Mouse (Mus musculus) urinary bladder, adult 18-20 months (tissue): ENCODE measurements around the gene Dcst1.

ENCODE experiments used
- DNase-seq, 2 experiments: peaks; one replicate each; pipeline ENCODE4 v3.0.0; 2022; ENCODE audit warnings: low spot score in 2 of 2, mixed read lengths in 2 of 2

Gene Dcst1

DNA sequence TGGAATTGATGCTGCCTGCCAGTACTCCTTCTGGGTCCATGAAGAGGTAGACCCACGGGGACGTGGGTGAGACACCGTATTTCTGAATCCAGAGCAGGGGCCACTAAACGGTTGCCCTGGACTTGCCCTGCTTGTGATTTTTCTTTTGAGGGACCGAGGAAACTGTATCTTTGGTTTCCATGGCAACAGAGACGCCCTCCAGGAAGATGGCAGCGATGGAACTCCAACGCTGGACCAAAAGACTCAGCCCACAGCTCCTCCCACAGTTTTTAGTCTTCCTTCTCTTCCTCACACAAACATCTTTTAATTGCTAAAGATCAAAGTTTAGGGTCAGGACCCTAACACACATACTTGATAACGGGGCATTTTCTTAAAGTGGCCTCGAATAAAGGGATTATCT lies 33.0 kb downstream of the Dcst1 start:
- DNase-seq: no peak

DNA sequence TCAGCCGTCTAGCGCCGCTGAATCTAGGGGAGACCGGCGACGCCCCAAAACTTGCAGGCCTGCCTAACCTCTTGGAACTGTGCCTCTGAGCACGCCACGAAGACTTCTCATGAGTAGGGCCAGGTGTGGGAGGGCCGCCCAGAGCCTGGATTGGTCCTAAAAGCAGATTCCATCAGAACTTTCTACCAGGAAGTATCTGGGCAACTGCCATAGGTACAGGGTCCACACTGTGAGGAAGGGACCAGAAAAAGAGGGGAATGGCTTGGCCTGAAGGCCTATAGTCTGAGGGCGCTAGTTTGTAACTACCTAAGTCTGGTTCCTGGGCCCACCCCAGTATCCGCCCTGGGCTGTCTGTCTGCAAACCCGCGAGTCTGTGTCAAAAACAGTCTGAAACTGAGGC lies 33.5 kb downstream of the Dcst1 start:
- no peak for DNase-seq

DNA sequence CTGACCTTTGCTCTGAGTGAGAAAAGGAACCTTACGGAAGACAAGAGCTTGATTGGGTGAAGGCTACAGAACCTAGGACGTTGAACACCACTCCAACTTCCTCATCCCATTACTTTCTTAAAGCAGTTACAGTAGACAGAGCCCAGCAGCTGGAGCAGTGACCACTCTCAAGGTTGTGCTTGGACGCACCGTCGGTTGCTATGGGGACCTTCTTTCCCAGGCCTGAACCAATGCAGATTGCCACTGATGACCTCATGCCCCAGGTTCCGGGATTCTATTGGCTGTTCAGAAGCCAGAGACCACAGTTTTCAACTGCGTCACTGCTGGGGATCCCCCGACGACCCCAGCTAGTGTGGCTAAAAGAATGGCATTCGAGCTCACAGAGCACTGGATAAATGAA lies 34.1 kb downstream of the Dcst1 start:
- no peak for DNase-seq

DNA sequence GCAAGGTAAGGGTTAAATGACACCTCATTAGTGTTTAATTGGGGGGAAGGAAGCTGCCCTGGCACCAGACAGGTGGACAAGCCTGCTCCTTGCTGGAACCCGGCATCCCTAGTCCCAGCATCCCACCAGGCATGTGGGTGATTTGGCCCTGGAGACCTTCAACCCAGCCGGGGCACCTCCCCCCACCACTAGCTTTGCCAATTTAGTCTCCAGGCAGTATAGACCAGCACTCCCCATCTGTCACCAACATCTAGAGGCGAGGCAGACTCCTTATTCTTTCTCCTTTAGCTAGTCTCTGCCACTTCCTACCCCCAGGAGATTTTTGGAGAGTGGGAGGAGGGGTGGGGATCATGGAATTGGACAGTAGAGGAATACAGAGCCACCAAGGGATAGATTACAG lies 34.7 kb downstream of the Dcst1 start:
- no peak for DNase-seq

DNA sequence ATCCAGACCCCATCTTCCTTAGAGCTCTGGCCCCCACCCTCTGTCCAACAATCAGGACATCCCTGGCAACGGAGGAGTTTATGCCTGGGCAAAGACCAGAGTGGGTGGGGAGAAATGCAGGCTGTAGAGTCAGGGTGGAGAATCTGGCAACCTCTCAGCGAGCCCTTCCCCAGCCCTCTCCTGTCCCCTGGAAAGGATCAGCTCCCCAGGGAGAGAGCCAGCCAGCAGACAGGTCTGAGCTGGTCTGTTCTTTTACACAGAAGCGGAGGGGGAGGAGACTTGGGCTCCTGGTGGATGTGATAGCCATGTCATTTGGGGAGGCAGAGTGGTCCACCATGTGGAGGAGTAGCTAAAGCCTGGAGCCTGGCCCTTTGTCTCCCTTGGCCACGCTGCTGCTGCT lies 36.4 kb downstream of the Dcst1 start:
- DNase-seq: no peak

DNA sequence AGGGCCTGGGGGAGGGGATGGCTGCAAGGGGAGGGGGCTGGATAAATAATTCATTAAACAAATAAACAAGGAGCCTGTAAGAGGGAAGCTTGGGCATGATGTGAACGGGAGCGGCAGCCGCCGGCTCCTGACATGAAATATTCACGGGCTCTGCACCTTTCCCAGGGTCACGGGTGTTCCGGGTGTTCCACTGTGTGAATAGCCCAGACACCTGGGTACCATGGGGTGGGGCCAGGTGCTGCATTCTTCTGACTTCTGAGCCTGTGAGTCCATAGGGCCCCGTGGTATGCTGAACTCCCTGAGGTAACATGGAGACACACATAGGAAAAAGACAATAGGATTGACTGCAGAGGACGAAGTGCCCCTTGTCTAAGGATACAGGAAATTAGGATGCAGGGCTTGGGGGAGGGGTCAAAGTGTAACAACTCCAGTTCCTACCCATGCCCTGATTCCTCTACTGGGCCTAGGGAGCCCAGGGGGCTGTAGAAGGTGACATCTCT lies 37.6 kb downstream of the Dcst1 start:
- DNase-seq: no peak

DNA sequence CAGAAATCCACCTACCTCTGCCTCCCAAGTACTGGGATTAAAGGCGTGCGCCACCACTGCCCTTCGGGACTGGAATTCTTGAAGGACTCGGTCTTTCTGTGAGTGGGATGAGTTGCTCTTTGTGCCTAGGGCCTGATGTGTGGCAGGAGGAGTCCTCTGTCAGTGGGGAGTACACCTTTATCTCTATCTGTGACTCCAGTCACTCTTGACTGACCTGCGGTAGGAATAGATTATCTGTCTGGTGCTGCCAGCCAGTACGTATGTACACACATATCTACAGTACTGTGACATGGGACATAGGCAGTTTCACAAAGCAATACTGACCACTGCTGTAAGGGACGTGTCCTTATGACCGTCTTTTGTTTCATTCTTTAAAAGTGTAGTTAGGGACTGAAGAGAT lies 39.2 kb downstream of the Dcst1 start:
- DNase-seq: no peak

DNA sequence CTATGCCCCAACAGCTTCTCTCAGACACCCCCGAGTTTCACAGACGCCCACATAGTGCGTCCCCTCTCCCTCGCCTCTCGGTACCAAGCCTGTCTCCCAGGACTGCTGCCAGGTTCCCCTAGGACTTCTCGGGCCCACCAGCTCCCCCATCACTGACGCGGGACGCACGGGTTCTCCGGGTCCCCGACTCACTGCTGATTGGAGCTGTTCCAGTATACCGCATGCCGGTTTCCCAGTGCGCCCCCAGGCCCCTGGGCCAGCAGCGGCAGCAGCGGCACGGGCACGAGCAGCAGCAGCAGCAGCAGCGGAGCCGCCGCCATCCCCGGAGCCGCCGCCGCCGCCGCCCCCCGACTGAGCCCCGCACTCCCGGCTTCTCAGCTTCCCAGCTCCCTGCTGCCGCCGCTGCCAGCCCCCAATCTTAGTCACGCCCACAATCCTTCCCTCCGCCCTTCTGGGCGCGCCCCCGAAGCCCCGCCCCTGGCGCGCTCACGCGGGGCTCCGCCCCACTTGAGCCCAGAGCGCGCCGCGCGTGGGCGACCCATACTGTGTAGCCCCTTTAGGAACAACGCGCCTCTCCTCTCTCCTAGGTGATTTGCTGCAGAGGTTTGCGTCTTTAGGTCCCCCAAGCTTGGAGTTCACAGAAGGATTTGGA lies 42.4 kb downstream of the Dcst1 start, which contains the start of gene Efna3:
Efna3 (minus strand) TSS at position 452 of the 652 bp plus-strand sequence.
- peak; percentile 54 to 80 for DNase-seq

DNA sequence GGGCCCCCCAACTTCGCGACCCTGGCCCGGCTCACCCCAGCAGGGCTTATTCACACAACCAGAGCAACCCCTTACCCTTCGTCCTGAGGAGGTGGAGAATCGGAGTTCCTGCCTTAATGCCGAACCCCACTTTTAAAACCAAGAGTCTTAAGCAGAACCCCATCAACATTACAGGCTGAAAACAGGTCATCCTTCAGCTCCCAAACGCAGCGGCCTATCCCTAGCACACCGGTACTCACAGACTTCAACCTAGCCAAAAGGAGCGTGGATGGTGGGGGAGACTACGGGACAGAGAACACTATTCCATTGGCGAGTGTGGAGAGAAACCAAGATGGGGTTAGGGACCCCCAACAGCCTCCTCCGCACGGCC lies 42.9 kb downstream of the Dcst1 start:
- DNase-seq: no peak

DNA sequence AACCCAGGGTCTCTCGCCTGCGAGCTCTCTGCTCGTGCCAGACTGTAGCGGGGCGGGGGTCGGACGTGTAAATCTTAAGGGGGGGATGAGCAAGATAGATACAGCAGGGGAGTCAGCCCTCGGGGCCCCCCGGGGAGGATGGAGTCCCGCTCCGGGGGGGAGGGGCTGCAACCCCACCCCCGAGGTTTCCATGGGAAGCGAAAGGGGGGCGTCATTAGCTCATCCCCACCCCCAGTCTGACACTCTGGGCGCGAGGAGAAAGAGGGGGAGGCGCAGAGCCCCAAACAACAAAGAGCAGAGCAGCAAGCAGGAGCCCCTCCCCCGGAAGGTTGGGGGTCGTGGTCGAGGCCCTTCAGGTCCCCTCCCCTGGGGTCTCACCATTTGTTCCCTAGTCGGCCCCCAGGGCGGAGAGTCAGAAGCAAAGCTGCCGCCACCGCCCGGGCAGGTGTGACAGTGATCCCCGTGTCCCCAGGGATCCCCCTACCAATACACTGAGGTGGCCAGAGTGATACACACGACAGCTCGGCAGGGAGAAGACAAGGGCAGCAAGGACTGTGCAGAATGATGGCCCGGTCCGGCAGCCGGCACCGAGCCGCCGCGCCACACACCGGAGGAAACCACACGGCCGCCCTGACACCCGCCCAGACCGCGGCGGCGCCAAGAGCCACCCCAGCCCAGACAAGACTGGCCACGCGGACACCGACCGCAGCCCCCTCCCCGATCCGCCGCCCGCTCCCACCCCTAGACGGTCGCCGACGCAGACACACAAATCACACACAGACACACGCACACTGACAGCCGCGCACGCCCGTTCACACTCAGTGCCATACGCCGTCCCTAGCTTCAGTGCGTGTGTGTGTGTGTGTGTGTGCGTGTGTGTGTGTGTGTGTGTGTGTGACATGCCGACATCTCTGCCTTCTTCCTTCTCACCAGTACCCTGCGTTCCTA lies 43.6 kb downstream of the Dcst1 start:
- no peak for DNase-seq

DNA sequence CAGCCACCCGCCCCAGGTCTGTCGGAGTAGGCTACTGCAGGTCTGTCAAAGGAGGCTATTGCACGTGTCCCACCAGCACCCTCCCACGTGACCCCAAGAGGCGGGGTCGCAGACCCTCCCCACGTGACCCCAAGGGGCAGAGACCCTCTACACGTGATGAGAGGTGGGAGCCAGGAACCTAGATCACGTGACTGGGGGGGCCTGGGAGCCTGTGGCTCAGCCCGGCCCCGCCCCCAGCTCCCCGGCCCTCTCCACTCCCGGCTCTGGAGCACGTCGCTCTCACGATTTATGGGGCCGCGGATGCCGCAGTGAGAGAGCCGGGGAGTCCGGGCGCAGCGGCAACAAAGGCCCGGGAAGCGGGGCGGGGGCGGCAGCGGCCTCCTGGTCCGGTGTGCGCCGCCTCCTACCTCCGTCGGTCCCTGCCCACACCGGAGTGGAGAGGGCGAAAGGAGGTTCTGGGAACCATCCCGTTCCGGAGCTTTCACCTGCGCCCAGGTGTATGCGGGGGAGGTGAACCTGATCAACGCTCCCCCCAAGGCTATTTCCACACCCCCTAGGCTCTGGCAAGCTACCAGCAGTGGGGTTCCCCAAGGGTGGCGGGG lies 44.4 kb downstream of the Dcst1 start:
- no peak for DNase-seq

DNA sequence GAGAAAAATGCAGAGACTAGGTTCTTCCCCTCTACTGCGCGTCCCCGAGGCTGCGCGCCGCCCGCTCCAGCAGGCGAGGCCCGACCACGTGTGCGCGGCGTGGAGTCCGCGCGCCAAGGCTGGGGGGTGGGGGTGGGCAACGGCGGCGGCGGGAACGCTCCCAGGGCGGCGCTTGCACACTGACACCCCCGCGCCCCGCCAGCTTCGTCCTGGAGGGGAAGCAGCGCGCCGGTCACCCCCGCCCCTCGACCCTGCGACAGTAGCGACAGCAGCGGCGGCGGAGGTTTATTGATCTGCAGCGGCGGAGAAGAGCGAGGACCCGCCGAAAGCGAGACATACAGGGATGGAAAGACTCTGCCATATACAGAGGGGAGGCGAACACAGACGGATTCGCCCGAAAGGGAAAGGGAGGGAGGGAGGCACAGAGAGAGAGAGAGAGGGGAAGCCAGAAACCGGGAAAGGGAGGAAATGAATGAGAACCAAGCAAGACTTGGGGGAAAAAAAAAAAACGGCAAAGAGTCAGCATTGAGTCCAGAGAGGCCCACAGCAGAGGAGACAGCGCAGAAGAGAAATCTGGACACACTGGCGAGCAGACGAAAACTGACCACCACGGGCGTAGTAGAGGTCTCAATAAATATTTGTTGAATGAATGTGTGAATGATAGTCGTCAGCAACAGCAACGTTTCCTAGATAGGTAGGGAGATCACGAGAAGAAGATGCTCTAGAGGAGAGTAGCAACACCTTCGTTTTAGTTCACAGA lies 45.3 kb downstream of the Dcst1 start:
- no peak for DNase-seq

DNA sequence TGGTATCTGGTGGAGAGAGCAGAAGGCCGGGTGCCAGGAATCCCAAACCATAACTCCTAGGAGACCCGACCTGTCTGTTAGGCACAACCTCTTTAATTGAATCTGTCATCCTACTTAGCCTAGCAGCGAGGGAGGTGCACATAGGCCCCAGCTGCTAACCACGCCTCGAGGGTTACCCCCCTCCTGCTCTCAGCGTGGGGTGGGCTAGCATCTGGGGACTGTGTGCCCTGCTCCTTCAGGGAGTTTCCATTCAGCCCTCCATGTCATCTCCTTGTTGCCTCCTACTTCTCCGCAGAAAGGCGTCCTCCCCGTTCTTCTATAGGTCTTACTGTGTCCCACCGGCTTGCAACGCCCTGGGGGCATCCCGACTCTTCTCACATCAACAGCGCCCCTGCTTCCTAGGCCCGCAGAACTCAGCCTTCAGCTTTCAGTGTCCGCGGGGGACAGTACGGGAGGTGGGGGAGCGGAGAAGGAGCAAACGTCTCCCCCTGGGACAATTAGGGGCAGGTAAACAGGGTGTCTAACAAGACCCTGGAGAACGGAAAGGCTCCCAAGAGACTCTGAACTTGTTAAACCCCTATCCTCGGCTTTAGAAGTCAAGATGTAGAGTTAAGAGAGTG lies 46.0 kb downstream of the Dcst1 start:
- no peak for DNase-seq

DNA sequence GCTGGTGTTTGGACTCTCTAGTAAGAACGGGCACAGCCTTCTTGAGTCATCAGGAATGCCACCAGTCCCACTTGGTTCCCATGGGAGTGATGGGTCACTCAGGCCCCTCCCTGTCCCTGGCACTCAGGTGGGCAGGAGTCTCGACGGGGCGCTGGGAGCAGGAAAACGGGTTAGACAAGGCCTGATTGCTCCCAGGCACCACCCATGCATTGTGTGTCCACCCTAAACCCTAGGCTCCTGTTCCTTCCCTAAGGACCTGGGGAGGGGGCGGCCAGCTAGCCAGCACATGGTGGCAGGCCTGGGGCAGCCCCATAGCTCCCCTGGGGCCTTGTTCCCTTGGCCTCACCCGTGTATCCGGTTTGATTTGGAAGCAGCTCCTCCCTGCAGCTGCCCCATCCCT lies 46.7 kb downstream of the Dcst1 start:
- DNase-seq: no peak

DNA sequence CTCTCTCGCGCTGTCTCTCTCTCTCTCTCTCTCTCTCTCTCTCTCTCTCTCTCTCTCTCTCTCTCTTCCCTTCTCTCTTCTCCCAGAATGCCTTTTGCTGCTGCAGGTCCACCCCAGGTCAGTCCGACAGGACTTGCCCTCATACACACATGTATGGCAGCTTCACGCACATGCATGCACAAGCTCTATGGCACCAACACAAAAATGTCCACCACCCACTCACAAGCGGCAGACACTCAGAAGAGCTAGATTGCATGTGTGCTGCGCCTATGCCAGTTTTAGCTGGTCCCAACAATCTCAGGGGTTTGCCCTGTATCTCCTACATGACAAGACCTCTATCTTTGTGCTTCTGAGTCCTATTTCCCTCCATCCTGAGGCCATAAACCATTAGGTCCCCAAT lies 47.8 kb downstream of the Dcst1 start:
- no peak for DNase-seq

DNA sequence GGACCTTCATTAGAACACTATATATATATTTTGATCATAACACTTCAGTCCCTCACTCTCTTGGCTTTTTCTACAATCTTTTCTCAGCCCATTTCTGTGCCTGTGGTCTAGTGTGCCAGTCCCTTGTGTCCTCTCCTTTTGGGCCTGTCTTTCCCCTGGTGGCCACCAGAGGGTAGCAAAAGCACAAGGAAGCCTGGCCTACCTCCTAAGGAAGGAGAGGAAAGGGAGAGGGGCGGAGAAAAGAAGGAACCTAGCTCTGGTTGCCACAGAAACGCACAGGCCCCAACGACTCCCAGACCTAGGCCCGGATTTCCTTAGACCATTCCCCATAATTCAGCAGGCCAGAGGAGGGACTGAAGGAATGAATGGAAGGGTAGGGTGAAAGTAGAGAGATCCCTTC lies 48.2 kb downstream of the Dcst1 start:
- DNase-seq: peak; percentile 68 to 70

DNA sequence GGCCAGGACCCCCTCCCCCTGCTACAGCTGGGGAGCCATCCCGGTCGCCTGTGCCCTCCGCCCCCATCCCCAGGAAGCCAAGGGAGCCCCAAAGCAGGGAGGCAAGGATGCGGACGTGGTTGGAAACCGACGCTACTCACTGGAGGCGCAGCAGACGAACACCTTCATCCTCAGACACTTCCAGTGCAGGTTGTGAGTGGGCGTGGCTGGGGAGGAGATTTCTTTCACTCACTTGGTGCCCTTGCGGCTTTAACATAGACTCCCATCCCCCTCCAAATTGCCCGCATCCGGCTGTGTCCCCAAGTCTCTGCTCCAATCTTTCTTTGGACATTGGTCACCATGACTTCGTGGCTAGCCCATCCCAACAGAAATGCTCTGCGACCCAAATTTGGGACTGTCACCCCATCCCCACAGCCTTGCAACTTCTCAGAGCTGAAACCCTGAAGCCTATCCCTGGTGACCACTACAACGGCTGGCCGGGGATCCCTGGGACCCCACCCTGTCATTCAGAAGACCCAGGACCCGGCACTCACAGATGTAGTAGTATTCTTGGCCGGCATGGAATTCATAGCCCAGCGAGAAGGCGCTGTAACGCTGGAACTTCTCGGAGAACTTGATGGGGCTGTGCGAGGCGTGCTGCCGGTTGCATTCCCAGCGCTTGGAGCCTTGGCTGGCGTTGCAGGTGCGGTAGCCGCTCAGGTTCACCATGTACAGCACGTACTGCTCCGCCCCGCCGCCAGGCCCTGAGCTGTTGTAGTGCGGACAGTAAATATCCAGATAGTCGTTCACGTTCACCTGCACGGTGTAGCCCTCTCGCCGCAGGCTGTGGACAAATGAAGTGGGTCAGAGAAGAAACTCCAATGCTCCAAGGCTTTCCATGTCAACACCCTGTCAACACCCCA lies 48.9 kb downstream of the Dcst1 start:
- DNase-seq: no peak

DNA sequence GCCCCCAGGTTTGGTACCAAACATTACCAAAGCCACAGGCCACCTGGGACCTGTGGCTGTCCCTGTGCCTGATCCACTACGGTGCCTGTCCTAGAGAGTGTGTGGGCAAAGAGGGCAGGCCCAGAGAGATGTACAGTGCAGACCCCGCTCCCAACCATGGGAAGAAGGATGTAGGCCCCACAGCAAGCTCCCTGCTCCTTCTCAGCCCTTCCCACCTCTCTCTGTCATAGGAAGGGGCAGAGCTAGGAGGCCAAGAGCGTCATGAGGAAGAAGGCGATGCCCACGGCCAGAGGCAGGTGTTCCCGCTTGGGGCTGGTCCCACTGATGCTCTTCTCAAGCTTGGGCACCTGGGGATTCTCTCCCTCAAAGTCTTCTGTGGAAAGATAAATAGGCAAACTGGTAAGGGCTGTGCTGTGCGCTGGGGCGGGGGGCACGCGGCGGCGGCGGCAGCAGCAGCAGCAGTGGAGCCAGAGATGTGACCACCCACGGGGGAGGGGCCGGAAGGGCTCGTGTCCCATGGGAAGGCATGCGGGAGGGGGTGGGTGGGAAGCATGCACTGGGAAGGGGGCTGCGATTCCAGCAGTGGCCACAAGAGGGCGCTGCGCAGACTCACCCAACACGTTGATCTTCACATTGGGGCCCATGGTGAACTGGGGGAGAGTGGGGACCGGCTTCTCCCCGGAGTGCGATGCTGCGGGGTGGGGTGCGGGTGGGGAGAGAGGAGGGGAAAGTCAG lies 49.7 kb downstream of the Dcst1 start:
- no peak for DNase-seq

DNA sequence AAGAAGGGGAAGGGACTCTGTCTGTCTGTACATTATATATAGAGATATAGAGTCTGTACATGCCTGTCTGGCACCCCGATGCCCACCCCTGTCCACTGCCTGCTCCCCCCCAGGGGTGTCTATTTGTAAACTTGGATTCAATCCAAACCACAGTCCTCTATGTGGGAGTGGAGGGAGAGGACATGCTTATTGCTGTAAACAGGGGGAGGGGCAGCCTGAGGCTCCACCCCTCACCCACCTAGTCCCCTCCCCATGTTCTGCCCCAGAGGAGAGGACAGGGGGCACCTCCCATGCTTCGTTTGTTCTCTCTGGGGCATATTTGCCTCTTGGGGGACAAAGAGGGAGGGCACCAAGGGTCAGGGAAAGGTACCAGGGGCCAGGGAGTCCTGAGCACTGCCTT lies 50.3 kb downstream of the Dcst1 start:
- no peak for DNase-seq

DNA sequence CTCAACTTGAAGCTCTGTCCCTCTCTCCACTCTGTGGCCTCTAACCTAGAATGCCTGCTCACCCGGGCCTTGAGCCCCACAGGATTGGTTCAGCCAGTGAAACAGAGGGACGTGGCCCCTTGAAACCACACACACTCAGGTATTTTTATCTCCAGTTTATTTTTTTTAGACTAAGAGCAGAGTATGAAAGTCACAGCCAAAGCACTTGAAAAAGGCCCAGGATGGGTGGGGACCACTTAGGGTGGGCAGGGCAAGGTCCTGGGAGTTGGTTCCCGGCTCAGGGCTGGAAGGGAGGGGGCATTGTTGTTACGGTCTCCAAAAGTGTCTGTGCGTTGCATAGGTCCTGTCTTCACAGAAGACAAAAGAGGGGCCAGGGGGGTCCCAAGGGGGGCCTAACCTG lies 50.7 kb downstream of the Dcst1 start:
- DNase-seq: no peak
